Mouse (Mus musculus) liver, postnatal 0 days (tissue): ENCODE measurements around the gene Prrc2a.

Experiments used
- CTCF ChIP-seq: sonication (generic); IDR thresholded peaks from 2 replicates; pipeline ENCODE4 v1.5.1; 2016; ENCODE audit warnings: antibody characterized with exemption, low read depth
- EP300 ChIP-seq: IDR thresholded peaks from 2 replicates; pipeline ENCODE4 v1.6.1; 2016; ENCODE audit warnings: antibody characterized with exemption, low read depth, mild to moderate bottlenecking

- TF ChIP-seq CTCF (no peak), EP300 (no peak)
Observed at GRCm38 (mm10) chr17:35180093-35180492, 15.4 kb upstream of the Prrc2a start.
